Mouse (Mus musculus): ENCODE results near the gene Amigo3. TPM values are rescaled to one million over a fixed set of nuclear protein-coding genes. Genes with fewer than 3 reads are reported as not detected.

Gene Amigo3
- polyA plus RNA-seq, 1 experiment from 2014 or later = 2.9 TPM

Small RNA genes within 50 kb of the gene (microRNA-seq; reads per million reads assigned to microRNA genes)
- gene Gm47303 = not detected
- not detected for gene Mir7088

Other genes with a start within 250 kb of the Amigo3 start
- 79.2 and 80.4 TPM in 2 replicates for gene Rbm6, start 179.9 kb upstream of the Amigo3 start, polyA plus RNA-seq (2014; fragmentation: Nextera tagmentation; extraction: Ambion mirVana)
- 22.1 and 23.1 TPM in 2 replicates for gene Mon1a, start 165.0 kb upstream of the Amigo3 start, polyA plus RNA-seq (2014; fragmentation: Nextera tagmentation; extraction: Ambion mirVana)
- 0.95 and 1.2 TPM in 2 replicates for gene Mst1r, start 146.3 kb upstream of the Amigo3 start, polyA plus RNA-seq (2014; fragmentation: Nextera tagmentation; extraction: Ambion mirVana)
- gene Actl11, start 124.7 kb upstream of the Amigo3 start, polyA plus RNA-seq (2014; fragmentation: Nextera tagmentation; extraction: Ambion mirVana) = not detected in 2 replicates
- gene Camkv, start 117.5 kb upstream of the Amigo3 start, polyA plus RNA-seq (2014; fragmentation: Nextera tagmentation; extraction: Ambion mirVana) = 16.7 and 20.0 TPM in 2 replicates
- 8.4 and 8.6 TPM in 2 replicates for gene Traip, start 103.0 kb upstream of the Amigo3 start, polyA plus RNA-seq (2014; fragmentation: Nextera tagmentation; extraction: Ambion mirVana)
- gene Uba7, start 77.7 kb upstream of the Amigo3 start, polyA plus RNA-seq (2014; fragmentation: Nextera tagmentation; extraction: Ambion mirVana) = 5.5 and 8.7 TPM in 2 replicates
- 1.2 and 1.3 TPM in 2 replicates for gene Gm20661, start 70.1 kb upstream of the Amigo3 start, polyA plus RNA-seq (2014; fragmentation: Nextera tagmentation; extraction: Ambion mirVana)
- 16.3 and 18.1 TPM in 2 replicates for gene Inka1, start 67.3 kb upstream of the Amigo3 start, polyA plus RNA-seq (2014; fragmentation: Nextera tagmentation; extraction: Ambion mirVana)
- gene Cdhr4, start 60.7 kb upstream of the Amigo3 start, polyA plus RNA-seq (2014; fragmentation: Nextera tagmentation; extraction: Ambion mirVana) = 2.2 and 3.4 TPM in 2 replicates
- 0.68 TPM in 1 of 2 replicates, not detected in the other for gene Gm20662, start 56.8 kb upstream of the Amigo3 start, polyA plus RNA-seq (2014; fragmentation: Nextera tagmentation; extraction: Ambion mirVana)
- gene Ip6k1, start 50.7 kb upstream of the Amigo3 start, polyA plus RNA-seq (2014; fragmentation: Nextera tagmentation; extraction: Ambion mirVana) = 55.4 and 60.7 TPM in 2 replicates
- gene Gmppb, start 3.9 kb upstream of the Amigo3 start, polyA plus RNA-seq (2014; fragmentation: Nextera tagmentation; extraction: Ambion mirVana) = 17.7 and 18.2 TPM in 2 replicates
- not detected in 2 replicates for gene Mst1, start 27.3 kb downstream of the Amigo3 start, polyA plus RNA-seq (2014; fragmentation: Nextera tagmentation; extraction: Ambion mirVana)
- gene Rnf123, start 30.2 kb downstream of the Amigo3 start, polyA plus RNA-seq (2014; fragmentation: Nextera tagmentation; extraction: Ambion mirVana) = 49.9 and 50.9 TPM in 2 replicates
- gene Apeh, start 41.4 kb downstream of the Amigo3 start, polyA plus RNA-seq (2014; fragmentation: Nextera tagmentation; extraction: Ambion mirVana) = 44.8 and 48.7 TPM in 2 replicates
- 15.4 and 15.7 TPM in 2 replicates for gene Bsn, start 137.2 kb downstream of the Amigo3 start, polyA plus RNA-seq (2014; fragmentation: Nextera tagmentation; extraction: Ambion mirVana)
- 76.7 and 83.0 TPM in 2 replicates for gene Dag1, start 210.8 kb downstream of the Amigo3 start, polyA plus RNA-seq (2014; fragmentation: Nextera tagmentation; extraction: Ambion mirVana)
- 136 and 137 TPM in 2 replicates for gene Nicn1, start 237.3 kb downstream of the Amigo3 start, polyA plus RNA-seq (2014; fragmentation: Nextera tagmentation; extraction: Ambion mirVana)
- gene Amt, start 243.7 kb downstream of the Amigo3 start, polyA plus RNA-seq (2014; fragmentation: Nextera tagmentation; extraction: Ambion mirVana) = 18.6 and 24.4 TPM in 2 replicates

All from hindbrain, embryonic 14.5 days (tissue).